Mouse (Mus musculus) urinary bladder, postnatal 25 days (tissue): ENCODE measurements around the gene Gstp1.
A peak's percentile ranks its signal among the peaks of the same experiment; 100 is the strongest.

Experiments
- DNase-seq: peaks from one replicate; pipeline ENCODE4 v3.0.0; 2022; ENCODE audit warnings: low spot score

Gstp1 gene

DNA sequence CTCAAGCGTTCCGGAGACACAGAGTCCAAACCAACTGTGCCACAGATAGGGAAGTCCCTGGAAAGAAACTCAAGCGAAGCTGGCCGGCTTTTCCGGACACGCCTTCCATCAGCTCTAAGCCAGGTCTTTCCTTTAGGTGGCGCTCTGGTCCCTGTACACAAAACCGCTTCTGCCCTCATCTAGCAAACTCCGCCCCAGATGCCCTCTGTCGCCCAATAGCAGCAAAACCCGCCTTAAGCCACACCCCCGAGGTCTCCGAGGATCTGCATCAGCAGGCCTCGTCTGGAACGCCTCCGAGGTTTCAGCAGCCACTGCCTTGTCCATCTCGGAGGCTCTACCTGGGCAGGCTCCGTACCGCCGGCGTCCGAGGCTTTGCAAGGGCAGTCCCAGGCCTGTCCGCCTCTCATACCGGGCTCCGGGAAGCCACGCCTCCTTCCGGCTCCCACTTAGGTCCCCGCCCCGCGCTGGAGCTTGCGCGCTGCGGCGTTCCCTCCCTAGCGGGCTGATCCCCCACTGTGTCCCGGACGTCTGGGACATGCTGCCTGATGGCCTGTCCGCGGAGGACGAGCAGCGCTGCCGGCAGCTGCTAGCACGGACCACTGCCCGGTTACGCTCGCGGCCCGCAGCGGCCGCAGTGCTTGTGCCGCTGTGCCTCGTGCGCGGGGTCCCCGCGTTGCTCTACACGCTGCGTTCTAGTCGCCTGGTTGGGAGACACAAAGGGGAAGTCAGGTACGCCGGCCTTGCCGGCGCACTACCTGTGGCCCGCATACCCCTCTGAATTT is 37.5 kb downstream of the Gstp1 start, which contains the start of the genes Nudt8 and Gm49405:
Gene Nudt8 (plus strand): TSS at position 462 of the 782 bp plus-strand sequence.
Gene Gm49405 (plus strand): TSS at position 508 of the 782 bp plus-strand sequence.
- peak; percentile 86 for DNase-seq

DNA sequence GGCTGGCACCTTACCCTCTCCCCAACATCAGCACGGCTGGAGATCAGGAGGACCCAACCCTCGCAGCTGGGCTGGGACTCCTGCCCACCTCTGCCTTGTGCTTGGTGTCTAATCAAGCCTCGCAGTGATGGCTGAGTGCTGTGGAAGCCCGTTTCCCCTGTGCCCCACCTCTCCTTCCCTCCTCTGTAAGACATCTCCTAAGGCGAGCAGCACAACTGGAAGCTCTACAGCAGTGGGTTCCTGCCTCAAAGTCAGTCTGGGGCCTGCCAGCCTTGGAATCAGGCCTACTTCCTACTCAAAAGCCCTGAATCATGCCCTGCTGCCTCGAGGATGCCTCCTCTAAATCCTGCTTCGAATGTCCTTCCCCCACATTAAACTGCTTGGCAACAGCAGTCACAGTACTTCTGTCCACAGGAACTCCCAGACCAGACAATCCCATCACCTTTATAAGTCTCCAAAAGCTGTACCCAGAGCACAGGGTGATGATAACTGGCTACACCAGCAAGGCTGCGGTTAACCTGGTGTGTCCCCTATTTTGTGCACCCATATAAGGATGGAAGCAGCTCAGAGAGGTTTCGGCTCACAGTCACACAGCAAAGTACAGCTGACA is 38.6 kb downstream of the Gstp1 start:
- DNase-seq, result no peak

DNA sequence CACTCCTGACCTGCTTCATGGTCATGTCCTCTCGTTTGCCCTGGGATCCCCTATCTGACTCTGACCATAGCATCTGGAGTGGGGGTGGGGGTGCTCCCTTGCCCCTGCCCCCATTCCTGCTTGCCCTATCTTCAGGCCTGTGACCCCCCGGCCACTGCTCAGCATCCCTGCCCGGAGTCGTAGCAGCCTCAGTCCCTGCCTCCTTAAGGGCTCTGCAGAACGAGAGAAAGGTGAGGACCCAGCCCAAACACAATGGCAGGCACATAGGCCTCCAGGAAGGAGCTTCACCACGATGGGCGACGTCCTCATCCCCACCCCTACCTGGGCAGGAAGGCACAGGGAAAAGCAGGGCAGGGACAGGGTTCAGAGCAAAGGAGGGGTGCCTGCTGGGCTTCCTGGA is 39.5 kb downstream of the Gstp1 start:
- no peak for DNase-seq

DNA sequence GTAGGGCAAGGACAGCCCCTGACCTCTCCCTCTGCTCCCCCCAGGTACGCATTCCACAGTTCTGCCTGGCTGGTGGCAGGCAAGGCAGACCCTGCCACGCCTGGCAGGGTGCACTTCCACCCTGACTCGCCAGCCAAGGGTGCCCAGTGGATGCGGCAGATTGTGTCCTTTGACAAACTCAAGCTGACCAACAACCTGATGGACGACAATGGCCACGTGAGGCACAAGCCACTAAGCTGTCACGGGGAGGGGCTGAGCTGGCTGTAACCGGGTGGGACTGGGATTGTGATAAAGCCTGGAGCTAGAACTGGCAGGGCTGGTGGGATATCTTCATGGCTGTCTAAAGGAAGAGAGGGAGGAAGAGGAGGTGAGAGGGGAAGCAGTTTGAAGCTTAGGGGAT is 40.6 kb downstream of the Gstp1 start:
- DNase-seq, result no peak

DNA sequence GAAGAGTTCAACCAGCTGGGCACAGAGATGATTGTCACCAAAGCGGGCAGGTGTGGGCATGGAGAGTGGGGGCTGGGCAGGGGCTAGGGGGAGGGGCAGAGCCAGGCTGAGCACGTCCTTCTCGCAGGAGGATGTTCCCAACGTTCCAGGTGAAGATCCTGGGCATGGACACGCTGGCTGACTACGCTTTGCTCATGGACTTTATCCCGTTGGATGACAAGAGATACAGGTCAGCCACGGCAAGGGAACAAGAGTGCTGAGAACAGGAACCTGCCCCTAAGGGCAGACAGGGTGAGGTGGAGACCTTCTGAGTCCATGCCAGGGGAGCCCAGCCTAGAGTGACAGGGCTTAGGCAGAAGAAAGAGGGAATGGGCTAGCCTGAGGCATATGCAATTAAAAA is 41.0 kb downstream of the Gstp1 start:
- no peak for DNase-seq

DNA sequence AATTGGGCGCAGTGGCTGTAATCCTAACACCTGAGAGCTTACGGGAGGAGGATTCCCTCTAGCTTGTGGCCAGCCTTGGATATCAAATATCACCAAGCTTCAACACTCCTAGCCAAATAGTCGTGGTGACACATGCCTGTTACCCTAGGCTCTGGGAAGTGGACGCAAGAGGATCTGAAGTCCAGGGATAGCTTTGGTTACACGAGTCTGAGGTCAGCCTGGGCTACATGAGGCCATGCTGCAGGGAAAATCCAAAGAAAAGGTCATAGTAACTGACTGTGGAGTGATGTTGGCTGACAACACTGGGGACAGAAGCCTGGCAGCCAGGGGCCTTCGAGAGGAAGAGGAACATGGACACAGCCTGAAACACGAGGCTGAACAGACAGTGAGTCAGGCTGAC is 41.7 kb downstream of the Gstp1 start:
- DNase-seq, result no peak

DNA sequence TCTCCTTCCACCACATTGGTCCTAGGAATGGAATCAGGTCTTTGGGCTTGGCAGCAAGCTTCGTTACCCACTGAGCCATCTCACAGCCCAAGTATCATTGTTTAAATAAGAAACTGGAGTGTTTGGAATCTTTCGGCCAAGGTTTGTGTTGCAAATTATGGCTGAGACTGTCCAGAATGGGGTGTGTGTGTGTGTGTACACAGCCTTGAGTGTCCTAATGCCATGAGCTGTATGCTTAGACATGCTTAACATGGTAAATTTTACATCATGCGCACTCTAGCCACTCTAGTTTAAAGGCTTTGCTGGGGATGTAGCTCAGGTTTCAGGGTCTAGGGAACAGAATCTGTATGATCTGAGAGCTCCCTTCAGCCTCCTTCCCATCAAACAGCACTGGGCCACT is 42.3 kb downstream of the Gstp1 start:
- no peak for DNase-seq

DNA sequence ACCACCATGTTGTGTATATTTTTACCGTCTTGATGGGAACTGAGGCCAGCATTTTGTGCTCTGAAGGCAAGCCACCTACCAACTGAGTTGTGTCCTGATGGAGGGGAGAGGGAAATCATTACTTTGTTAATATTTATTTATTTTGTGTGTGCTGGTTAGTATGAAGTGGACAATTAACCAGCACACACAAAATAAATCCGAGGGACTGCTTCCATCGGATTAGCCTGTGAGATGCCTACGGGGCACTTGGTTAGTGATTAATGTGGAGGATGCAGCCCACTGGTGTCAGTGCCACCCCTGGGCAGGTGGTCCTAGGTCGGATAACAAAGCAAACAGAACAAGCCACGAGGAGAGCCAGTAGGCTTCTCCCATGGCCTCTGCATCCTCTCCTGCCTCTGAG is 42.9 kb downstream of the Gstp1 start:
- DNase-seq, result no peak

DNA sequence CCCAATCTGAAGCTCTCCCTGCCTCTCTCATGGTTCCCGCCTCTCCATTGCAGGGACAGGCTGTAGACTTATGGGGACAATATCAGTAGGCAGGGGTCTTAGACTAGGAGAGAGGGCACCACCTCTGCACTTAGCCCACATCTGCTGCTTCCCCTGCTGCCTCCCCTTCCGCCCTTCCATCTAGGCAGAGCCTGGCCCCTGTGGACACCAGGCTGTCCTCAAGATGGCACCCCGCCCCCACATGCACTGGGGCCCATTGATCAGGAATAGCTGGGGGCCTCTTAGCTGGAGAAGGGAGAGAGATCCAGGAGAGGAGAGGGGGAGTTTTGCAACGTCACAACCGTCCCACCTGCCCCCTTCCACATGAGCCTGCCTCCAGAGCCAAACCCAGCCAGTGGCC is 45.4 kb downstream of the Gstp1 start, which contains the start of gene Tbx10:
Gene Tbx10 (plus strand): TSS at position 337 of the 400 bp plus-strand sequence.
- DNase-seq, result no peak

DNA sequence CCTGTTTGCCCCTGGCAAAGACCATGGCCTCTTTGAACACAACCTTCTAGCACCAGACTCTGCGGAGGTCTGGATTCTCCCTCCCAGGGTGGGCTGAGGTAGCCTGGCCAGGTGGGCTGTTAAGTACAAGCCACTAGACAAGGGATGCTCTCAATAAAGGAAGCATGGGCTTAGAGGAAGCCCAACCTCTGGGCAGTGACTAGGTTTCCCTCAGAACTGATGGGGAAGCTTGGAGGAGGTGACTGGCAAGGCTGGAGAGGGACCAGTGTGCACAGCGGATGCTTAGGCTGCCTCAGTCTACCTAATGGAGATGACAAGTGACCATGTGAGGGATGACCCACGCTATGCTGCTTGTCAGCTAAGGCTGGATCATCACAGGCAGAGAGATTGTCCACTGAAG is 45.8 kb downstream of the Gstp1 start:
- DNase-seq, result no peak

DNA sequence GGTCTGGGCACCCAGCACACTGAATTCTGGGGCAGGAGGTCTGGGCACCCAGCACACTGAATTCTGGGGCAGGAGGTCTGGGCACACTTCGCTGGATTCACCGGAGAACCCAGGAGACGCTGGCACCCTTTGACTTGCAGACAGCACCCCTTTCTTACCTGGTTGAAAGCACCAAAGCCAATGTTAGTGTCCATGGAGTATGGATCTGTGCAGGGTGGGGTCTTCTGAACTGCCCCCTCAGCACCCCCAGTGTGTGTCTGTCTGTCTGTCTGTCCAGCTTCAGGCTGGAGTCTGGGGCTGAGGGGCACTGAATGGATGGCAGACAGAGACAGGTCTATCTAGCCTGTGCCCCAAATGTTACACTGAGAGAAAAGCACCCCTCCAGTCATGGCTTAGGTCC is 46.2 kb downstream of the Gstp1 start:
- no peak for DNase-seq

DNA sequence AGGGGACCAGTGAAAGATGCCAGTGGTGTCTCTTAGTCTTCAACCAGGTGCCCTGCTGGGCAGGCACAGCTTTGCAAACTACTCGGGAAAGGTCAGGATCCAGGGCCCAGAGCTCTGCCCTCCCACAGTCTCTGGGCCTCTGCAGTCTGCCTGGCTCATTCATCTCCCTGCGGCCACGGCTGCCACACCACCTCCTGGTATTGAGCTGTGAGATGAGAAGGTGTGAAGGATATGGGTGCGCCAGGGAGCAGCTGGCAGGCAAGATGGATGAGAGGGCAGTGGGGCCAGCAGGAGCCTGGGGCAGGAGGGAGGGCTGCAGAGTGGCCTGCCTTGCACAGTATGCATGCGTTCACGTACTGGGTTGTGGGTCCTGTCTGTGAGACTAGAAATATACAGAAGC is 47.0 kb downstream of the Gstp1 start:
- DNase-seq, result no peak

DNA sequence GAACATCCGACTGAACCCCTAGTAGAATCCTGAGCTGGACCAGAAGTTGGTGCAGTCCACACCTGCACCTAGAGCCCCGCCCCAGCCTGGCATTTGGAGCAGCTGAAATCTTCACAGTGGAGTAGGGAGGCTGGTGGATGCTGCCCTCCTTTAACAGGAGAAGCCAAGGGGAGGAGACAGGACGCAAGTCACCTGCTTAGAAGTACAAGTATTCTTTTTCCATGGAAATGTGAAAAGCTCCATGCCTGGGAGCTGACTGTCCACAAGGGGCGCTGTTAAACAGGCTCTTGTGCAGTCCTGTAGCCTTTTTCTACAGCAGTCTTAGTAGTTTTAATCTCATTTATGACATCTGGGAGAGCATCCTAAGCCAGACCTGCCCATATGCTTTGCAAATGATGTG is 49.0 kb downstream of the Gstp1 start:
- no peak for DNase-seq

DNA sequence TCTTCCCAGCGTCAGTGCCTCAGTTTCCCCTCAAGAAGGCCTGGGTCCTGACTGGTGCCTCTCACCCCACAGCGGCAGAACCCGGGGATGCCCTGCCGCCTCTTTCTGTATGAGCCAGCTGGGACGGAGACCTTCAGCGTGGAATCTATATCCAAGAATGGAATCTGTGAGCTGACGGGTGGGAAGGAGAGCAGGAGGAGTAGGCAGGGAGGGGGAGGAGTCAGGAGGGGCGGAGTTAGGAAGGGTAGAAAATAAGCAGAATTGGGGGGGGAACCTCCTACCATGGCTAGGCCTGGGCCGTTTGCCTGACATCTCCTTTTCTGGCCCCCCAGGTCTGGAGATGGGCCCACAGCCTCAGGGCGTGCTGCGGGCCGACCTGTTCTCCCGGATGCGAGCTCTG is 49.7 kb downstream of the Gstp1 start:
- DNase-seq, result no peak

DNA sequence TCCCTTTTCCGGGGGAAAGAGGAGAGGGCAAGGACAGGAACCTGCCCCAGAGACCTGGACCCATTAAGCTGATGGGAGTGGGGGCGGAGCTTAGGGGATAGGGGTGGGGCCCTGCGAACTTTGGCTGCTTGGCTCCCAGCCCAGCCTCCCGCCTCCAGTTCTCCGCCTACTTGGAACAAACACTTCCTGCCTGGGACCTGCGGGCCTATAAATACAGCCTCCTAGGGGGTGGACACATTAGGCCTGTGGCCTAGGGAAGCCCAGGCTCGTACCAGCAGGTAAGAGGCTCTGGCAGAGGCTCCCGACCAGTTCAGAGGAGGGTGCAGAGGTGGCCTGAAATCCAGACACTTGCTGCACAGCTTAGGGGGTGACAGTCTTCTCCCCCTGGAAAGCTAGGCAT is 51.5 kb downstream of the Gstp1 start, which contains the start of gene Acy3:
Gene Acy3 (plus strand): TSS at position 237 of the 400 bp plus-strand sequence.
- peak; percentile 60 for DNase-seq
